Mouse (Mus musculus): ENCODE measurements at regions not wholly inside any gene's neighbourhood (a gene's known extent, or its start where the extent isn't known, plus 50 kb on each side); places are given as distances from the start of the nearest gene placed in this dataset.

GRCm38 (mm10) chr8:103078559-103078958 lies 293.1 kb upstream of the Cdh11 start:
- Histone ChIP-seq H3K27me3 (replicated peaks; ENCODE audit: control insufficient read depth, insufficient read depth, low read length) (no peaks in the 10 kb centered on the region), H3K4me1 (ENCODE audit: control insufficient read depth, insufficient read depth, low read depth, low read length) (no peaks in the 10 kb centered on the region), H3K9ac (ENCODE audit: low read depth, low read length) (no peak overlapping the region), H3K4me2 (ENCODE audit: low read length) (no peak overlapping the region), H3K36me3 (ENCODE audit: control insufficient read depth, insufficient read depth, low read length) (no peaks in the 10 kb centered on the region), H3K9me3 (ENCODE audit: control insufficient read depth, low read length) (no peaks in the 10 kb centered on the region), H3K4me3 (ENCODE audit: low read length) (no peak overlapping the region), H3K27ac (ENCODE audit: low read depth, low read length) (no peak overlapping the region)
- no peak for ATAC-seq
- WGBS = 56% methylated on average over 3 of the region's 3 CpGs

- H3K9me3 ChIP-seq (ENCODE audit: control insufficient read depth, low read length) = no peaks in the 10 kb centered on the region
- no peaks in the 10 kb centered on the region for H3K27me3 ChIP-seq (replicated peaks; ENCODE audit: control insufficient read depth, insufficient read depth, low read length)
- H3K9ac ChIP-seq (ENCODE audit: low read depth, low read length) = no peak overlapping the region
- H3K36me3 ChIP-seq (ENCODE audit: control insufficient read depth, insufficient read depth, low read length) = no peaks in the 10 kb centered on the region
- no peak overlapping the region for H3K4me2 ChIP-seq (ENCODE audit: low read length)
- H3K4me1 ChIP-seq (ENCODE audit: control insufficient read depth, insufficient read depth, low read depth, low read length) = no peaks in the 10 kb centered on the region
- no peak overlapping the region for H3K4me3 ChIP-seq (ENCODE audit: low read length)
- H3K27ac ChIP-seq (ENCODE audit: low read depth, low read length) = no peak overlapping the region
- 57% methylated on average over 4 of the region's 4 CpGs for WGBS
- ATAC-seq = no peak
These were observed 301.6 kb upstream of the Cdh11 start for GRCm38 (mm10) chr8:103086956-103087482.

GRCm38 (mm10) chr8:103096496-103097092 lies 311.2 kb upstream of the Cdh11 start:
- no peak for ATAC-seq
- Histone ChIP-seq H3K4me2 (ENCODE audit: low read length) (no peak overlapping the region), H3K4me1 (ENCODE audit: control insufficient read depth, insufficient read depth, low read depth, low read length) (no peaks in the 10 kb centered on the region), H3K27me3 (replicated peaks; ENCODE audit: control insufficient read depth, insufficient read depth, low read length) (no peaks in the 10 kb centered on the region), H3K27ac (ENCODE audit: low read depth, low read length) (no peak overlapping the region), H3K4me3 (ENCODE audit: low read length) (no peak overlapping the region), H3K9me3 (ENCODE audit: control insufficient read depth, low read length) (no peaks in the 10 kb centered on the region), H3K9ac (ENCODE audit: low read depth, low read length) (no peak overlapping the region), H3K36me3 (ENCODE audit: control insufficient read depth, insufficient read depth, low read length) (no peaks in the 10 kb centered on the region)
- WGBS = 78% methylated on average over 4 of the region's 4 CpGs

GRCm38 (mm10) chr8:103125581-103125980 lies 340.1 kb upstream of the Cdh11 start:
- Histone ChIP-seq H3K4me1 (ENCODE audit: control insufficient read depth, insufficient read depth, low read depth, low read length) (no peaks in the 10 kb centered on the region), H3K27ac (ENCODE audit: low read depth, low read length) (no peak overlapping the region), H3K27me3 (replicated peaks; ENCODE audit: control insufficient read depth, insufficient read depth, low read length) (no peaks in the 10 kb centered on the region), H3K36me3 (ENCODE audit: control insufficient read depth, insufficient read depth, low read length) (no peaks in the 10 kb centered on the region), H3K4me3 (ENCODE audit: low read length) (no peak overlapping the region), H3K9me3 (ENCODE audit: control insufficient read depth, low read length) (no peaks in the 10 kb centered on the region), H3K4me2 (ENCODE audit: low read length) (no peak overlapping the region), H3K9ac (ENCODE audit: low read depth, low read length) (no peak overlapping the region)
- WGBS = 72% methylated on average over 7 of the region's 7 CpGs
- ATAC-seq = no peak

- H3K4me1 ChIP-seq (ENCODE audit: control insufficient read depth, insufficient read depth, low read depth, low read length) = no peaks in the 10 kb centered on the region
These were observed 352.7 kb upstream of the Cdh11 start for GRCm38 (mm10) chr8:103138136-103138535.

GRCm38 (mm10) chr8:103144835-103145234 lies 359.4 kb upstream of the Cdh11 start:
- H3K4me1 ChIP-seq (ENCODE audit: control insufficient read depth, insufficient read depth, low read depth, low read length) = no peaks in the 10 kb centered on the region; the same call in 1 of the 2 replicates
- no peaks in the 10 kb centered on the region for H3K36me3 ChIP-seq (ENCODE audit: control insufficient read depth, insufficient read depth, low read length)
- no peak overlapping the region for H3K4me3 ChIP-seq (ENCODE audit: low read length)
- no peaks in the 10 kb centered on the region for H3K9me3 ChIP-seq (ENCODE audit: control insufficient read depth, low read length)
- H3K27ac ChIP-seq (ENCODE audit: low read depth, low read length) = no peak overlapping the region
- H3K4me2 ChIP-seq (ENCODE audit: low read length) = no peak overlapping the region
- no peaks in the 10 kb centered on the region for H3K27me3 ChIP-seq (replicated peaks; ENCODE audit: control insufficient read depth, insufficient read depth, low read length)
- no peak overlapping the region for H3K9ac ChIP-seq (ENCODE audit: low read depth, low read length)
- no peak for ATAC-seq
- 67% methylated on average over 1 of the region's 1 CpGs for WGBS

More at GRCm38 (mm10) chr8:103138136-103138535, 352.7 kb upstream of the Cdh11 start:
- Histone ChIP-seq H3K27ac (ENCODE audit: low read depth, low read length) (no peak overlapping the region), H3K4me2 (ENCODE audit: low read length) (no peak overlapping the region), H3K9me3 (ENCODE audit: control insufficient read depth, low read length) (no peaks in the 10 kb centered on the region), H3K27me3 (replicated peaks; ENCODE audit: control insufficient read depth, insufficient read depth, low read length) (no peaks in the 10 kb centered on the region), H3K36me3 (ENCODE audit: control insufficient read depth, insufficient read depth, low read length) (no peaks in the 10 kb centered on the region), H3K9ac (ENCODE audit: low read depth, low read length) (no peak overlapping the region), H3K4me3 (ENCODE audit: low read length) (no peak overlapping the region)
- no peak for ATAC-seq
- 78% methylated on average over 1 of the region's 1 CpGs for WGBS

GRCm38 (mm10) chr8:103148013-103148412 lies 362.6 kb upstream of the Cdh11 start:
- Histone ChIP-seq H3K4me1 (ENCODE audit: control insufficient read depth, insufficient read depth, low read depth, low read length) (no peaks in the 10 kb centered on the region; the same call in 1 of the 2 replicates), H3K4me3 (ENCODE audit: low read length) (no peak overlapping the region), H3K36me3 (ENCODE audit: control insufficient read depth, insufficient read depth, low read length) (no peaks in the 10 kb centered on the region), H3K27ac (ENCODE audit: low read depth, low read length) (no peak overlapping the region), H3K27me3 (replicated peaks; ENCODE audit: control insufficient read depth, insufficient read depth, low read length) (no peaks in the 10 kb centered on the region), H3K4me2 (ENCODE audit: low read length) (no peak overlapping the region), H3K9me3 (ENCODE audit: control insufficient read depth, low read length) (no peaks in the 10 kb centered on the region), H3K9ac (ENCODE audit: low read depth, low read length) (no peak overlapping the region)
- WGBS = 36% methylated on average over 4 of the region's 4 CpGs
- ATAC-seq = no peak

GRCm38 (mm10) chr8:103148447-103148846 lies 363.0 kb upstream of the Cdh11 start:
- WGBS = 47% methylated on average over 10 of the region's 10 CpGs
- Histone ChIP-seq H3K4me2 (ENCODE audit: low read length) (no peak overlapping the region), H3K36me3 (ENCODE audit: control insufficient read depth, insufficient read depth, low read length) (no peaks in the 10 kb centered on the region), H3K9me3 (ENCODE audit: control insufficient read depth, low read length) (no peaks in the 10 kb centered on the region), H3K4me3 (ENCODE audit: low read length) (no peak overlapping the region), H3K27ac (ENCODE audit: low read depth, low read length) (no peak overlapping the region), H3K9ac (ENCODE audit: low read depth, low read length) (no peak overlapping the region), H3K27me3 (replicated peaks; ENCODE audit: control insufficient read depth, insufficient read depth, low read length) (no peaks in the 10 kb centered on the region), H3K4me1 (ENCODE audit: control insufficient read depth, insufficient read depth, low read depth, low read length) (no peaks in the 10 kb centered on the region; the same call in 1 of the 2 replicates)
- 0 out of 2 replicates have a peak, but pooled peaks have one; percentile 34 for ATAC-seq

GRCm38 (mm10) chr8:103166623-103167316 lies 381.3 kb upstream of the Cdh11 start:
- no peaks in the 10 kb centered on the region for H3K4me1 ChIP-seq (ENCODE audit: control insufficient read depth, insufficient read depth, low read depth, low read length)
- no peak overlapping the region for H3K4me3 ChIP-seq (ENCODE audit: low read length)
- 64% methylated on average over 7 of the region's 7 CpGs for WGBS
- H3K36me3 ChIP-seq (ENCODE audit: control insufficient read depth, insufficient read depth, low read length) = no peaks in the 10 kb centered on the region
- peak; percentile 81; the same call in 1 of the 2 replicates for ATAC-seq
- H3K27me3 ChIP-seq (replicated peaks; ENCODE audit: control insufficient read depth, insufficient read depth, low read length) = no peaks in the 10 kb centered on the region
- H3K9me3 ChIP-seq (ENCODE audit: control insufficient read depth, low read length) = no peaks in the 10 kb centered on the region
- H3K4me2 ChIP-seq (ENCODE audit: low read length) = no peak overlapping the region
- no peak overlapping the region for H3K27ac ChIP-seq (ENCODE audit: low read depth, low read length)
- no peak overlapping the region for H3K9ac ChIP-seq (ENCODE audit: low read depth, low read length)

Data from hindbrain, embryonic 16.5 days (tissue).